Mouse (Mus musculus) thymus, adult 2 months (tissue): ENCODE data around the gene Vmn1r77.
"Not testable (repeated sequence)": the region's sequence is repeated elsewhere in the genome, so short reads cannot be mapped to it uniquely, and the experiment has no call there.

Experiments
- CTCF ChIP-seq: fragments of 200-500 bp; IDR thresholded peaks from 2 replicates; pipeline ENCODE4 v1.5.1; 2012; ENCODE audit warnings: mild to moderate bottlenecking, control low read depth, low read length, moderate library complexity, borderline replicate concordance; ENCODE audit not compliant: control insufficient read depth, poor library complexity, insufficient read depth; ENCODE audit errors: extremely low read depth
- POLR2A ChIP-seq: fragments of 200-500 bp; IDR thresholded peaks from 2 replicates; pipeline ENCODE4 v1.6.1; 2012; ENCODE audit warnings: mild to moderate bottlenecking, low read length, control low read depth, moderate library complexity; ENCODE audit not compliant: control insufficient read depth, poor library complexity, insufficient read depth; ENCODE audit errors: extremely low read depth

GRCm38 (mm10) chr7:12017829-12018228 is 18.7 kb upstream of the Vmn1r77 start:
- not testable (repeated sequence) for TF ChIP-seq CTCF, POLR2A
